Mouse (Mus musculus) testis, adult 2 months (tissue): Measurements from ENCODE around the gene Gjd3. TPM values are rescaled to one million over a fixed set of nuclear protein-coding genes. Genes with fewer than 3 reads are reported as not detected.
"Not testable (repeated sequence)": the region's sequence is repeated elsewhere in the genome, so short reads cannot be mapped to it uniquely, and the experiment has no call there.

Source experiments
- H3K27ac ChIP-seq: fragments of 200-500 bp; 2 replicates; pipeline ENCODE4 v1.5.1; 2012; ENCODE audit warnings: low read depth, low read length; ENCODE audit not compliant: control insufficient read depth, insufficient read depth
- H3K27me3 ChIP-seq: fragments of 200-500 bp; 2 replicates; pipeline ENCODE4 v1.6.1; 2012; ENCODE audit warnings: mild to moderate bottlenecking, low read length, moderate library complexity; ENCODE audit not compliant: control insufficient read depth, insufficient read depth
- H3K36me3 ChIP-seq: fragments of 200-500 bp; 2 replicates; pipeline ENCODE4 v1.6.1; 2012; ENCODE audit warnings: mild to moderate bottlenecking, low read length; ENCODE audit not compliant: control insufficient read depth, insufficient read depth
- H3K4me1 ChIP-seq: fragments of 200-500 bp; 2 replicates; pipeline ENCODE4 v1.6.1; 2012; ENCODE audit warnings: low read length; ENCODE audit not compliant: control insufficient read depth, insufficient read depth
- H3K4me3 ChIP-seq: fragments of 200-500 bp; 2 replicates; pipeline ENCODE4 v1.5.1; 2012; ENCODE audit warnings: low read depth, mild to moderate bottlenecking, low read length, moderate library complexity, mixed read lengths; ENCODE audit not compliant: control insufficient read depth
- CTCF ChIP-seq: fragments of 200-500 bp; IDR thresholded peaks from 2 replicates; pipeline ENCODE4 v1.5.1; 2012; ENCODE audit warnings: low read depth, mild to moderate bottlenecking, inconsistent platforms, low read length, moderate library complexity; ENCODE audit not compliant: control insufficient read depth, insufficient read depth, insufficient replicate concordance
- POLR2A ChIP-seq: fragments of 200-500 bp; IDR thresholded peaks from 2 replicates; pipeline ENCODE4 v1.6.1; 2012; ENCODE audit warnings: low read depth, mild to moderate bottlenecking, inconsistent platforms, low read length, moderate library complexity; ENCODE audit not compliant: control insufficient read depth
- polyA plus RNA-seq: library from polyadenylated mRNA; depleted of rRNA; stranded (reverse); fragments of >200 nt; gene quantifications from 2 replicates; pipeline ENCODE4 v1.2.3, GENCODE M21; 2012

Gjd3 gene
- polyA plus RNA-seq, 1 experiment, result 13.6 TPM

- Histone ChIP-seq H3K4me3 (no peak overlapping the region), H3K27ac (no peak overlapping the region), H3K4me1 (no peaks in the 10 kb centered on the region), H3K36me3 (peaks cover 3% of the 10 kb centered on the region), H3K27me3 (no peaks in the 10 kb centered on the region)
- TF ChIP-seq CTCF (no peak), POLR2A (no peak)
Observed at GRCm38 (mm10) chr11:98997659-98998058, 14.8 kb upstream of the Gjd3 start.

GRCm38 (mm10) chr11:98995987-98996386 is 13.2 kb upstream of the Gjd3 start:
- Histone ChIP-seq H3K27ac (no peak overlapping the region), H3K4me3 (no peak overlapping the region), H3K27me3 (no peaks in the 10 kb centered on the region), H3K36me3 (peaks cover 3% of the 10 kb centered on the region), H3K4me1 (no peaks in the 10 kb centered on the region)
- TF ChIP-seq POLR2A (no peak), CTCF (no peak)

- no peak overlapping the region for H3K4me3 ChIP-seq
- H3K36me3 ChIP-seq, result no peaks in the 10 kb centered on the region; the same call in none of the 2 replicates
- no peak overlapping the region for H3K27ac ChIP-seq
- H3K4me1 ChIP-seq, result peaks cover 3% of the 10 kb centered on the region; the same call in 1 of the 2 replicates
- no peaks in the 10 kb centered on the region for H3K27me3 ChIP-seq
- TF ChIP-seq CTCF (no peak), POLR2A (no peak)
Observed at GRCm38 (mm10) chr11:98990866-98991265, 8.1 kb upstream of the Gjd3 start.

- H3K4me3 ChIP-seq, H3K27ac ChIP-seq, H3K36me3 ChIP-seq, H3K27me3 ChIP-seq: not testable (repeated sequence)
- H3K4me1 ChIP-seq, result peaks cover 19% of the 10 kb centered on the region
Observed at GRCm38 (mm10) chr11:98988260-98988659, 5.4 kb upstream of the Gjd3 start.

- Histone ChIP-seq H3K27me3 (no peaks in the 10 kb centered on the region), H3K36me3 (no peaks in the 10 kb centered on the region), H3K4me1 (peaks cover 29% of the 10 kb centered on the region), H3K4me3 (peak overlapping the region; percentile 23), H3K27ac (no peak overlapping the region)
- no peak for TF ChIP-seq POLR2A
- TF ChIP-seq CTCF, result no peak
Observed at GRCm38 (mm10) chr11:98985542-98985941, 2.7 kb upstream of the Gjd3 start.

- H3K27ac ChIP-seq, result no peak overlapping the region
- H3K4me3 ChIP-seq, result peak overlapping the region; percentile 77
- H3K36me3 ChIP-seq, result no peaks in the 10 kb centered on the region
- TF ChIP-seq CTCF, result no peak
- TF ChIP-seq POLR2A, result no peak
- no peaks in the 10 kb centered on the region for H3K27me3 ChIP-seq
- peaks cover 29% of the 10 kb centered on the region for H3K4me1 ChIP-seq
Observed at GRCm38 (mm10) chr11:98983551-98983950, 735 bp upstream of the Gjd3 start.

GRCm38 (mm10) chr11:98981997-98982772 is 631 bp downstream of the Gjd3 start:
- no peaks in the 10 kb centered on the region for H3K36me3 ChIP-seq
- TF ChIP-seq POLR2A (peak; percentile 58; the same call in 1 of the 2 replicates), CTCF (no peak; the same call in 1 of the 2 replicates)
- peak overlapping the region; percentile 66 for H3K4me3 ChIP-seq
- H3K27me3 ChIP-seq, result no peaks in the 10 kb centered on the region
- peaks cover 29% of the 10 kb centered on the region for H3K4me1 ChIP-seq
- peak overlapping the region; percentile 3 for H3K27ac ChIP-seq

GRCm38 (mm10) chr11:98981289-98981996 is 1.4 kb downstream of the Gjd3 start:
- Histone ChIP-seq H3K27me3 (no peaks in the 10 kb centered on the region), H3K36me3 (no peaks in the 10 kb centered on the region), H3K27ac (no peak overlapping the region), H3K4me3 (peak overlapping the region; percentile 66), H3K4me1 (peaks cover 29% of the 10 kb centered on the region)
- TF ChIP-seq POLR2A (no peak), CTCF (no peak)
